Mouse (Mus musculus) limb, embryonic 11.5 days (tissue): ENCODE measurements at regions not wholly inside any gene's neighbourhood (a gene's known extent, or its start where the extent isn't known, plus 50 kb on each side); places are given as distances from the start of the nearest gene placed in this dataset.

Experiments
- ATAC-seq: fragments of 200-750 bp; cut with Nextera tagmentation; 2 replicates; pipeline ENCODE4 v1.8.0; 2017; ENCODE audit warnings: low read depth; ENCODE audit not compliant: insufficient number of reproducible peaks, low FRiP score, low TSS enrichment
- DNase-seq: peaks from one replicate; pipeline ENCODE4 v3.0.0-alpha.2; 2015; ENCODE audit warnings: low spot score
- H3K27ac ChIP-seq: fragments of 300-500 bp; sonication (generic); replicated peaks from 2 replicates; pipeline ENCODE4 v1.5.1; 2014; ENCODE audit warnings: low read depth, mild to moderate bottlenecking, low read length
- H3K27me3 ChIP-seq: fragments of 300-500 bp; sonication (generic); 2 replicates; pipeline ENCODE4 v1.6.1; 2014; ENCODE audit warnings: mild to moderate bottlenecking, low read length, mixed read lengths; ENCODE audit not compliant: control insufficient read depth, insufficient read depth
- H3K36me3 ChIP-seq: fragments of 300-500 bp; sonication (generic); 2 replicates; pipeline ENCODE4 v1.6.1; 2014; ENCODE audit warnings: mild to moderate bottlenecking, low read length, moderate library complexity, mixed read lengths; ENCODE audit not compliant: control insufficient read depth, insufficient read depth
- H3K4me1 ChIP-seq: fragments of 300-500 bp; sonication (generic); 2 replicates; pipeline ENCODE4 v1.6.1; 2014; ENCODE audit warnings: low read length, mixed read lengths; ENCODE audit not compliant: control insufficient read depth, insufficient read depth
- H3K4me2 ChIP-seq: fragments of 300-500 bp; sonication (generic); 2 replicates; pipeline ENCODE4 v1.6.1; 2014; ENCODE audit warnings: low read depth, mild to moderate bottlenecking, moderate library complexity; ENCODE audit not compliant: severe bottlenecking
- H3K4me3 ChIP-seq: fragments of 300-500 bp; sonication (generic); 2 replicates; pipeline ENCODE4 v1.5.1; 2014; ENCODE audit warnings: low read depth, low read length
- H3K9ac ChIP-seq: fragments of 300-500 bp; sonication (generic); 2 replicates; pipeline ENCODE4 v1.6.1; 2014; ENCODE audit warnings: mild to moderate bottlenecking, low read length
- H3K9me3 ChIP-seq: fragments of 300-500 bp; sonication (generic); 2 replicates; pipeline ENCODE4 v1.6.1; 2016; ENCODE audit warnings: low read length; ENCODE audit not compliant: control insufficient read depth
- WGBS: fragments of 180-500 bp; shearing (Covaris S2); extraction: QIAGEN DNeasy Blood & Tissue Kit; methylation state at CpG from one replicate; pipeline ENCODE4 v1.1.7; 2014; 5-methylcytosine and 5-hydroxymethylcytosine counted together

DNA sequence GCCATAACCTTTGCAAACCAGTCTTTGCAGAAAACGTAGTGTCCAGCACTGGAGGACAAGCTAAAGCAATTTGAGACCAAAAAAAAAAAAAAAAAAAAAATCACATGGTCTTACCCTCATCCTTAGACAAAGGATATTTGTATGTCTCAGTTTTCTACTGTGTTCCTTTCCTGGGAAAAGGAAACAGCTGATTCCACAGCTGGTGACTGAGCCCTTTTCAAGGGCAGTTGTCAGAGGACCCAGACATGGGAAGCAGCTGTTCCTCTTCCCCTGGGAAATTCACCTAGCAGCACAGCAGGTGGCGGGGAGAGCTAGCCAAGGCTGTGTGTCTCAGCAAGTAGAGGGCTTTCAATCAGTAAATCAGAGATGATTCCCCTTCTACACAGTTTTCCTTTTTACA lies 113.3 kb upstream of the 1700025G04Rik start:
- H3K27me3 ChIP-seq, result no peaks in the 10 kb centered on the region
- no peaks in the 10 kb centered on the region for H3K9me3 ChIP-seq
- H3K4me2 ChIP-seq, result no peak overlapping the region
- WGBS, result 68% methylated on average over 2 of the region's 2 CpGs
- H3K4me1 ChIP-seq, result no peaks in the 10 kb centered on the region
- no peak overlapping the region for H3K9ac ChIP-seq
- H3K36me3 ChIP-seq, result no peaks in the 10 kb centered on the region
- DNase-seq (peak; percentile 44), ATAC-seq (peak; percentile 70; the same call in 1 of the 2 replicates)
- no peak overlapping the region for H3K27ac ChIP-seq
- H3K4me3 ChIP-seq, result no peak overlapping the region

DNA sequence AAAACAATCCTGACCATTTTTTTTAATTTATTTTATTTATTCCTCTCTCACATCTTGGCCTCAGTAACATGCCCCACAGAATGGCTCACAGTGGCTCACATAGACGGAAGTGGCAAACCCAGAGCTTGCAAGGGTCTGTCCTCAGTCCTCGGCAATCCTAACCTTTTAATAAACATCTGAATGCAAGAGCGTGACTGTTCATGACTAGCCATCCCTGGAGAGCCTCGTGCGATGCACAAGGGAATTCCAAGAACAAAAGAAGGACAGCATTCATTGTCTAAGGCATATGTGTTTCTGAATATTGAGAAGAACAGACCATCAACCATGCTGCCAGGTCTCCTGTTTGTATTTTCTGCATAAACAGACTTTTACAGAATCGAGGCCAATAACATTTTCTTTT lies 98.8 kb upstream of the 1700025G04Rik start:
- DNase-seq (no peak), ATAC-seq (no peak)
- Histone ChIP-seq H3K4me2 (no peak overlapping the region), H3K9me3 (no peaks in the 10 kb centered on the region), H3K9ac (no peak overlapping the region), H3K4me1 (no peaks in the 10 kb centered on the region), H3K27me3 (no peaks in the 10 kb centered on the region), H3K36me3 (no peaks in the 10 kb centered on the region), H3K27ac (no peak overlapping the region), H3K4me3 (no peak overlapping the region)
- WGBS, result 83% methylated on average over 6 of the region's 6 CpGs

DNA sequence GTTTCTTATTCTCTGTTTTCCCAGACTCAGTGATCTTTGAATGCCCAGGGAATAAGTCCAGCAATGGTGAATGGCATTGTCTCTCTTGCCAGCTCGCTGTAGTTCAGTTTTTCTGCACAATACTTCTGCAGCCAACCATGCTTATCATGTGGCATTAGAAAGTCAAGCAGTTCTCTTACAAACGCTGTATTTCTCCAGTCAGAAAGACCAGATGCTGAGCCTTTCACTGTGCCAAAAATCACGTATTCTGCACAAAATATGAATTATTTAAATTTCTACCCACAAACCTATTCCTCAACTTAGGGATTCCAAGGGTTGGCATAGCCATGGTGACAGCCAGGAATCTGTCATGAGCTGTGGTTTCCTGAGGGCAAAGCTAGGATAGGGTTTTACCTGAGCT lies 95.0 kb upstream of the 1700025G04Rik start:
- Histone ChIP-seq H3K4me3 (no peak overlapping the region), H3K4me1 (no peaks in the 10 kb centered on the region), H3K4me2 (no peak overlapping the region), H3K9me3 (no peaks in the 10 kb centered on the region), H3K9ac (no peak overlapping the region), H3K36me3 (no peaks in the 10 kb centered on the region), H3K27ac (no peak overlapping the region), H3K27me3 (no peaks in the 10 kb centered on the region)
- no peak for DNase-seq
- 84% methylated on average over 3 of the region's 3 CpGs for WGBS
- no peak for ATAC-seq

DNA sequence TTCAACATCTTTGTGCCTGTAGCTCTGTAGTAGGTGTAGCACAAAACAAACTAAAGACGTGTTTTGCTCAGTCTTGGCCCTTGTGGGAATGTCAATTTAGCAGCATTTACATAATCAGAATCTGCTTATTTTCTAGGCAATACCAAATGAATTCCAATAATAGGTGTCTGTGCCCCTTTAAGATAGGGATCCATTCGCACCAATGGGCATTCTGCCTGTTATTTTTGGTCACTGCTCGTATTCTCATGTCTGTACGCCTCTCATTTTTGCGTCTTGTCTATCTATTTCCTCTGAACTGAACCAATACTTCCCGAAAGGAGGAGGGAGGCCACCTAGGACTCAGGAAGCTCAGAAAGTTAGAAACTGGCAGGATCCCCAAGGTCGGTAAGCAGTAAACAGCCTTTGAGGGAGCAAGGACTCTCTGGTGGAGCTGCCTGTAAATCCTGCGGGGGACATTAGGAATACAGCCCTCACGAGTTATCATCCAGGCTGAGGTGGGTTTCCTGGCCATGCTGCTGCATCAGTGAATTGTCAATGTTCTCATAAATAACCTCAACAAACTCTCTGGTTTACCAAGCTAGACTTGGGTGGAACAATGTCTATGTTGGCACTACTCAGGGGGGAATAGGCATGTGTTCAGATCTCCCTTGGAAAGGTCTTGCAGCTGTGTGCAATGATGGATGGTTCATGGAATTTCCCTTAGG lies 86.5 kb upstream of the 1700025G04Rik start:
- Histone ChIP-seq H3K4me3 (no peak overlapping the region), H3K36me3 (no peaks in the 10 kb centered on the region), H3K9me3 (no peaks in the 10 kb centered on the region), H3K27ac (no peak overlapping the region), H3K9ac (no peak overlapping the region), H3K27me3 (no peaks in the 10 kb centered on the region), H3K4me2 (no peak overlapping the region), H3K4me1 (no peaks in the 10 kb centered on the region)
- DNase-seq (no peak), ATAC-seq (no peak)
- 86% methylated on average over 9 of the region's 9 CpGs for WGBS

DNA sequence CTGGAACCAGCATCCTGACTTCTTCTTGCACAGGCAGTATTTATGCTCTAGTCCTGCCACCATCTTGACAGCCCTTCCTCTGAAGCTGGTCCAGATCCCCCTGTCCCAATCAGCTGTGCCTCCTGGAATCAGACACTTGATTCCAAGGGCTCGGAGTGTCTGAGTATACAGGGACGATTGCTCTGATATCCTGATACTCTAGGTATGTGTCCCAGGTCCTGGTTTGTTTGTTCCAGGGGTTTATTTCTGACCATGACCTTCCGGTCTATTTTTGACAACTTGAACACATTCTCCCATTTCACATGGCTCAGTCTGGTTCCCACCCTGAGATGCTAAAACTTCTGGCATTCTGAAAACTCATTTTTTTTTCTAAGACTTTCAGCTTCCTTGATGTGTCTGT lies 85.8 kb upstream of the 1700025G04Rik start:
- 92% methylated on average over 3 of the region's 3 CpGs for WGBS
- no peak for ATAC-seq
- H3K9ac ChIP-seq, result no peak overlapping the region
- H3K4me1 ChIP-seq, result no peaks in the 10 kb centered on the region
- H3K9me3 ChIP-seq, result no peaks in the 10 kb centered on the region
- H3K27ac ChIP-seq, result no peak overlapping the region
- no peak overlapping the region for H3K4me3 ChIP-seq
- no peaks in the 10 kb centered on the region for H3K36me3 ChIP-seq
- no peak overlapping the region for H3K4me2 ChIP-seq
- no peaks in the 10 kb centered on the region for H3K27me3 ChIP-seq
- no peak for DNase-seq

DNA sequence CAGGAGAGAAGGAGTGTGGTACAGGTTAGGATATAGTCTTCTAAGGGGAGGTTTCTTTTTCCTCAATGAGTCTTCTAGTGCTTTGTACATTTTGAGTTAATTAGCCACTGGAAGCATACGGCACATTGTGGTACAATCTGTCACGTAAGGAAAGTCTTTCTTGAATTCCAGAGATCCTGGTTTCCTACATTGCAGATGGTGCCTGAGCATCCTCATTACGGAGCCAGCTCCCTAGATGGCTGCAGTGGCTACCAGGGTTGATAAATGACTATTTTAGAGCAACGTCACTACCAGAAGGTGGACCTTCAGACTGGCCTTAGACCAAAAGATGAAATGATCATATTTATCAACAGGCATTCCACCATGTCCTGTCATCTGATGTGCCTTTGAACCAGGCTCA lies 84.5 kb upstream of the 1700025G04Rik start:
- Histone ChIP-seq H3K4me3 (no peak overlapping the region), H3K9ac (no peak overlapping the region), H3K4me2 (no peak overlapping the region), H3K27me3 (no peaks in the 10 kb centered on the region), H3K9me3 (no peaks in the 10 kb centered on the region), H3K36me3 (no peaks in the 10 kb centered on the region), H3K4me1 (no peaks in the 10 kb centered on the region), H3K27ac (no peak overlapping the region)
- WGBS, result 85% methylated on average over 4 of the region's 4 CpGs
- DNase-seq (no peak), ATAC-seq (no peak)

- ATAC-seq, result no peak
- 75% methylated on average over 16 of the region's 16 CpGs for WGBS
- no peak overlapping the region for H3K9ac ChIP-seq
These were observed 81.3 kb upstream of the 1700025G04Rik start for GRCm38 (mm10) chr1:152171034-152171790.

DNA sequence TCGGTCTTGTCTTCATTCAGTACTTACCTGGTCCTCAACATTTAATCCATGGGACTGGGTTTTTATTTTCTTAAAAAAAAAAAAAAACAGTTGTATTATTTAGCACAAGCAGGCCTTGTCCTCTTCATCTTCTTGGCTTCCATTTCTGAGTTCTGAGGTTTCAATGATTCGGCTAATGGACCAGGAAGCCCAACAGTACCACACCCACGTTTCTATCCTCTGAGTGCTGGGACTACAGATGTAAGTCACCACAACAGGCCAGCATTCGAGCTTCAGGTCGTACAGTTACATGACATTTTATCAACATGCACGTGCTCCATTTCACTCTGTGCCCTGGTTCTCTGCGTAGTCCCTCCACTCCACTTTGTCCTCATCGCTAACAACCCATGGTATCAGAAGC lies 80.7 kb upstream of the 1700025G04Rik start:
- no peak overlapping the region for H3K4me2 ChIP-seq
- ATAC-seq (no peak), DNase-seq (no peak)
- H3K27ac ChIP-seq, result no peak overlapping the region
- H3K9ac ChIP-seq, result no peak overlapping the region
- H3K4me1 ChIP-seq, result no peaks in the 10 kb centered on the region
- no peaks in the 10 kb centered on the region for H3K36me3 ChIP-seq
- no peaks in the 10 kb centered on the region for H3K27me3 ChIP-seq
- H3K9me3 ChIP-seq, result no peaks in the 10 kb centered on the region
- no peak overlapping the region for H3K4me3 ChIP-seq
- 89% methylated on average over 8 of the region's 8 CpGs for WGBS

More at GRCm38 (mm10) chr1:152171034-152171790, 81.3 kb upstream of the 1700025G04Rik start:
- Histone ChIP-seq H3K4me1 (no peaks in the 10 kb centered on the region), H3K4me3 (no peak overlapping the region), H3K9me3 (no peaks in the 10 kb centered on the region), H3K27ac (no peak overlapping the region), H3K36me3 (no peaks in the 10 kb centered on the region), H3K4me2 (no peak overlapping the region), H3K27me3 (no peaks in the 10 kb centered on the region)
- DNase-seq, result no peak
